Mouse (Mus musculus) stomach, embryonic 14.5 days (tissue): ENCODE data around the gene Rbm6. TPM values are rescaled to one million over a fixed set of nuclear protein-coding genes. Genes with fewer than 3 reads are reported as not detected.

Experiments
- ATAC-seq: fragments of 200-750 bp; cut with Nextera tagmentation; 2 replicates; pipeline ENCODE4 v1.8.0; 2017; ENCODE audit warnings: low read depth, moderate TSS enrichment; ENCODE audit not compliant: insufficient number of reproducible peaks, insufficient read depth, low FRiP score
- H3K27ac ChIP-seq: fragments of 300-500 bp; sonication (generic); 2 replicates; pipeline ENCODE4 v1.5.1; 2014; ENCODE audit warnings: mild to moderate bottlenecking, low read length, moderate library complexity, mixed read lengths
- H3K27me3 ChIP-seq: fragments of 300-500 bp; sonication (generic); 2 replicates; pipeline ENCODE4 v1.6.1; 2014; ENCODE audit warnings: low read length, control low read depth, mixed read lengths; ENCODE audit not compliant: control insufficient read depth, insufficient read depth
- H3K36me3 ChIP-seq: fragments of 300-500 bp; sonication (generic); 2 replicates; pipeline ENCODE4 v1.6.1; 2014; ENCODE audit warnings: mild to moderate bottlenecking, control low read depth, low read length, moderate library complexity, mixed read lengths; ENCODE audit not compliant: control insufficient read depth, insufficient read depth
- H3K4me1 ChIP-seq: fragments of 300-500 bp; sonication (generic); 2 replicates; pipeline ENCODE4 v1.6.1; 2014; ENCODE audit warnings: low read length, control low read depth, mixed read lengths; ENCODE audit not compliant: control insufficient read depth, insufficient read depth
- H3K4me2 ChIP-seq: fragments of 300-500 bp; sonication (generic); replicated peaks from 2 replicates; pipeline ENCODE4 v1.6.1; 2014; ENCODE audit warnings: low read depth, low read length, control low read depth
- H3K4me3 ChIP-seq: fragments of 300-500 bp; sonication (generic); 2 replicates; pipeline ENCODE4 v1.5.1; 2014; ENCODE audit warnings: low read depth, low read length, control low read depth
- H3K9ac ChIP-seq: fragments of 300-500 bp; sonication (generic); replicated peaks from 2 replicates; pipeline ENCODE4 v1.6.1; 2014; ENCODE audit warnings: low read depth, mild to moderate bottlenecking, control low read depth, low read length, moderate library complexity, mixed read lengths
- H3K9me3 ChIP-seq: fragments of 300-500 bp; sonication (generic); 2 replicates; pipeline ENCODE4 v1.6.1; 2016; ENCODE audit warnings: low read depth, low read length, control low read depth; ENCODE audit not compliant: control insufficient read depth
- WGBS: fragments of 180-500 bp; shearing (Covaris S2); extraction: QIAGEN DNeasy Blood & Tissue Kit; methylation state at CpG from one replicate; pipeline ENCODE4 v1.1.7; 2014; 5-methylcytosine and 5-hydroxymethylcytosine counted together
- polyA plus RNA-seq: library from polyadenylated mRNA; unstranded; fragments of >200 nt; fragmentation: Nextera tagmentation; extraction: Ambion mirVana; gene quantifications from 2 replicates; pipeline ENCODE4 v1.2.1, GENCODE M21; 2014

Gene Rbm6
- polyA plus RNA-seq, 1 experiment from 2014 or later, result 83.3 TPM

- ATAC-seq, result no peak
- Histone ChIP-seq H3K27me3 (no peaks in the 10 kb centered on the region), H3K4me2 (no peak overlapping the region), H3K9me3 (no peaks in the 10 kb centered on the region), H3K36me3 (peaks cover 12% of the 10 kb centered on the region), H3K4me3 (no peak overlapping the region), H3K4me1 (no peaks in the 10 kb centered on the region), H3K9ac (no peak overlapping the region), H3K27ac (no peak overlapping the region)
- 95% methylated on average over 3 of the region's 3 CpGs for WGBS
These were observed 14.7 kb downstream of the Rbm6 start for GRCm38 (mm10) chr9:107858343-107858742.

GRCm38 (mm10) chr9:107848922-107849321, 24.1 kb downstream of the Rbm6 start:
- WGBS, result 95% methylated on average over 7 of the region's 7 CpGs
- Histone ChIP-seq H3K36me3 (peaks cover 18% of the 10 kb centered on the region), H3K4me1 (no peaks in the 10 kb centered on the region), H3K9me3 (no peaks in the 10 kb centered on the region), H3K27ac (no peak overlapping the region), H3K4me3 (no peak overlapping the region), H3K9ac (no peak overlapping the region), H3K27me3 (no peaks in the 10 kb centered on the region), H3K4me2 (no peak overlapping the region)
- no peak for ATAC-seq

DNA sequence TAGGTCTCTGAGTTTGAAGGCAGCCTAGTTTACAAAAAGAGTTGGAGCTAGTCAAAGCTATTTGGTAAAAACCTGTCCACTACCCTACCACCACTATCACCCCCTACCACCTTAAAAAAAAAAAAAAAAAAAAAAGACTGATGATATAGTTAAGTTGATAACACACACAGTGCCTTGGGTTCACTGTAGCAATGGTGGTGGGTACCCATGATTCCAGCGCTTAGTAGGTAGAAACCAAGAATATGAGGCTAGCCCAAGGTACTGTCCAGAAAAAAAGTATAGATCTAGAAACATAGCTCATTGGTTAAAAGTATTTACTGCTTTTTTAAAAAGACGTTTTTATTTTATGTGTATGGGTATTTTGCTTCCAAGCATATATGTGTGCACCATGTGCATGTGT, 30.3 kb downstream of the Rbm6 start:
- no peak overlapping the region for H3K9ac ChIP-seq
- H3K4me2 ChIP-seq, result no peak overlapping the region
- no peak overlapping the region for H3K27ac ChIP-seq
- 93% methylated on average over 2 of the region's 2 CpGs for WGBS
- H3K27me3 ChIP-seq, result no peaks in the 10 kb centered on the region
- peaks cover 14% of the 10 kb centered on the region; the same call in 1 of the 2 replicates for H3K36me3 ChIP-seq
- no peaks in the 10 kb centered on the region for H3K4me1 ChIP-seq
- no peak overlapping the region for H3K4me3 ChIP-seq
- H3K9me3 ChIP-seq, result no peaks in the 10 kb centered on the region
- no peak for ATAC-seq

DNA sequence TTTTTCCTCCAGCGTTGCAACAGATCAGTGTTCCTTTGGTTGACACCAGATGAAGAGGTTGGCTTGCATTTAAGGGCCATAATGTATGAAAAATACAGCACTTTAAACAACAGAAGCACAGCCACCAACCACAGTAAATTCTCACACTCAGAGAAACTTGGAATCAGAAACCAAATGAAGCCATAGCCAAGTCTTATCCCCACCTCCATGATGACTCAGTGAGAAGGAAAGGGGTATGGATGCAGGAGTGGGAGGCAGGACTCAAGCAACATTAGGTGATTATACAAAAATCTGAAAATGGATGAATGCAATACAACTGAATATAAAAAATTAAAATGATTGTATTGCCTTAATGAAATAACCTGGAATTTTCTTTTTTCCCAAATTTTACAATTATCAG, 34.2 kb downstream of the Rbm6 start:
- ATAC-seq, result no peak
- Histone ChIP-seq H3K4me2 (no peak overlapping the region), H3K9ac (no peak overlapping the region), H3K4me3 (no peak overlapping the region), H3K4me1 (no peaks in the 10 kb centered on the region), H3K36me3 (peaks cover 7% of the 10 kb centered on the region; the same call in 1 of the 2 replicates), H3K27ac (no peak overlapping the region), H3K9me3 (no peaks in the 10 kb centered on the region), H3K27me3 (no peaks in the 10 kb centered on the region)
- WGBS, result 97% methylated on average over 1 of the region's 1 CpGs

DNA sequence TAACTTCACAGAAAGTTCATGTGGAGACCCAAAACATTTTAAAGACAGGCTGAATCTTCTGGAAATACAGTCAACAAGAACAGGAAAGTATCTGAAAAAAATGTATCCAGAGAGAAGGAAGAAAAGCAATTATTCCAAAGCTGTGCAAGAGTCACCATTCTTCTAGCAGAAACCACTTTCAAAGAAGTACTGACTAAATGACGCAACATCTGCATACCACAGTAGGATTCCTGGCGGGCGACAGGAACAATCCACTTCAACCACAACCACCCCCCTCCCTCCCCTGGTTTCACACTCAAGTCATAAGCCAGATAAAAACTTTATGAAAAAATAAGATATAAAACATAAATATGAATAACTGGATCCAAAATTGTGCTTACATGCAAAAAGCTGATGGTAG, 39.2 kb downstream of the Rbm6 start:
- Histone ChIP-seq H3K27ac (no peak overlapping the region), H3K9me3 (no peaks in the 10 kb centered on the region), H3K36me3 (peaks cover 22% of the 10 kb centered on the region), H3K4me2 (no peak overlapping the region), H3K9ac (no peak overlapping the region), H3K4me3 (no peak overlapping the region), H3K4me1 (no peaks in the 10 kb centered on the region), H3K27me3 (no peaks in the 10 kb centered on the region)
- ATAC-seq, result no peak
- WGBS, result 89% methylated on average over 3 of the region's 3 CpGs

- no peak for ATAC-seq
- H3K4me1 ChIP-seq, result no peaks in the 10 kb centered on the region
- no peak overlapping the region for H3K9ac ChIP-seq
These were observed 41.3 kb downstream of the Rbm6 start for GRCm38 (mm10) chr9:107831765-107832164.

DNA sequence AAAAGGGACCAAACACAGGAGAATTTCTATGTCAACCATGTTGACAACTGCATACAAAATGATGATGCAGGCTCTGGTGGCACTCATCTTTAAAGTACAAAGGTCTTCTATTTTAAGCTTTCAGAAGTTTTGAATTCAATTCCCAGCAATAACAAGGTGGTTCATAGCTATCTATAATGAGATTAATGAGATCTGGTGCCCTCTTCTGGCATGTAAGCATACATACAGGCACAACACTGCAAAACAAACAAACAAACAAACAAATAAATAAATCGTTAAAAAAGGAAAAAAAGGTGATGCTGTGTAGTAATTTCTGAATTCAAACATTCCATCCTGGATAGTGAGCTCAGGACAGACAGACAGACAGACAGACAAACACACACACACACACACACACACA, 60.9 kb downstream of the Rbm6 start:
- Histone ChIP-seq H3K36me3 (peaks cover 10% of the 10 kb centered on the region), H3K27me3 (no peaks in the 10 kb centered on the region), H3K4me1 (no peaks in the 10 kb centered on the region), H3K4me2 (no peak overlapping the region), H3K27ac (no peak overlapping the region), H3K9me3 (no peaks in the 10 kb centered on the region), H3K9ac (no peak overlapping the region), H3K4me3 (no peak overlapping the region)
- 97% methylated on average over 1 of the region's 1 CpGs for WGBS
- ATAC-seq, result no peak

More at GRCm38 (mm10) chr9:107831765-107832164, 41.3 kb downstream of the Rbm6 start:
- no peak overlapping the region for H3K27ac ChIP-seq
- peaks cover 22% of the 10 kb centered on the region for H3K36me3 ChIP-seq
- no peak overlapping the region for H3K4me2 ChIP-seq
- no peak overlapping the region for H3K4me3 ChIP-seq
- H3K27me3 ChIP-seq, result no peaks in the 10 kb centered on the region
- H3K9me3 ChIP-seq, result no peaks in the 10 kb centered on the region

- Histone ChIP-seq H3K4me2 (no peak overlapping the region), H3K36me3 (peaks cover 7% of the 10 kb centered on the region), H3K4me3 (no peak overlapping the region), H3K9me3 (no peaks in the 10 kb centered on the region), H3K4me1 (no peaks in the 10 kb centered on the region), H3K27me3 (no peaks in the 10 kb centered on the region), H3K27ac (no peak overlapping the region), H3K9ac (no peak overlapping the region)
- WGBS, result 96% methylated on average over 2 of the region's 2 CpGs
- ATAC-seq, result no peak
These were observed 62.1 kb downstream of the Rbm6 start for GRCm38 (mm10) chr9:107810985-107811384.

GRCm38 (mm10) chr9:107791714-107792113, 81.3 kb downstream of the Rbm6 start:
- Histone ChIP-seq H3K4me2 (no peak overlapping the region), H3K9me3 (no peaks in the 10 kb centered on the region), H3K36me3 (peaks cover 54% of the 10 kb centered on the region), H3K27ac (no peak overlapping the region), H3K27me3 (no peaks in the 10 kb centered on the region), H3K4me3 (no peak overlapping the region), H3K4me1 (no peaks in the 10 kb centered on the region), H3K9ac (no peak overlapping the region)
- 84% methylated on average over 6 of the region's 6 CpGs for WGBS
- ATAC-seq, result no peak
